Mouse (Mus musculus): ENCODE results near the gene Clnk.
A peak's percentile ranks its signal among the peaks of the same experiment; 100 is the strongest.

The Clnk gene

GRCm38 (mm10) chr5:38752749-38753148 is 123.9 kb downstream of the Clnk start:
- no peak for DNase-seq (ENCODE audit: low spot score)

GRCm38 (mm10) chr5:38708940-38709581 is 167.6 kb downstream of the Clnk start:
- DNase-seq (ENCODE audit: low spot score) = no peak

- no peak for DNase-seq (ENCODE audit: low spot score)
Measured at GRCm38 (mm10) chr5:38707364-38708075, 169.1 kb downstream of the Clnk start.

GRCm38 (mm10) chr5:38702941-38703340 is 173.7 kb downstream of the Clnk start:
- no peak for DNase-seq (ENCODE audit: low spot score)

- DNase-seq (ENCODE audit: low spot score) = no peak
Measured at GRCm38 (mm10) chr5:38702091-38702490, 174.5 kb downstream of the Clnk start.

GRCm38 (mm10) chr5:38698466-38698865 is 178.1 kb downstream of the Clnk start:
- no peak for DNase-seq (ENCODE audit: low spot score)

GRCm38 (mm10) chr5:38698046-38698445 is 178.6 kb downstream of the Clnk start:
- DNase-seq (ENCODE audit: low spot score) = no peak

- no peak for DNase-seq (ENCODE audit: low spot score)
Measured at GRCm38 (mm10) chr5:38696616-38697375, 179.8 kb downstream of the Clnk start.

GRCm38 (mm10) chr5:38692859-38693258 is 183.8 kb downstream of the Clnk start:
- no peak for DNase-seq (ENCODE audit: low spot score)

- no peak for DNase-seq (ENCODE audit: low spot score)
Measured at GRCm38 (mm10) chr5:38689186-38689585, 187.4 kb downstream of the Clnk start.

GRCm38 (mm10) chr5:38687694-38688093 is 188.9 kb downstream of the Clnk start:
- DNase-seq (ENCODE audit: low spot score) = no peak

GRCm38 (mm10) chr5:38684164-38684911 is 192.3 kb downstream of the Clnk start, which contains the start of gene Zfp518b:
TSS of gene Zfp518b (minus strand) at chr5:38684826.
- peak; percentile 6 for DNase-seq (ENCODE audit: low spot score)

- no peak for DNase-seq (ENCODE audit: low spot score)
Measured at GRCm38 (mm10) chr5:38658836-38659235, 217.8 kb downstream of the Clnk start.
